Mouse (Mus musculus): ENCODE measurements around the gene Ssrp1. TPM values are rescaled to one million over a fixed set of nuclear protein-coding genes. Genes with fewer than 3 reads are reported as not detected.

The Ssrp1 gene
- total RNA-seq, 2 experiments from 2014 or later, result 66.9 to 227 TPM

GRCm38 (mm10) chr2:85034169-85034568 is 2.9 kb upstream of the Ssrp1 start:
- ATAC-seq (ENCODE audit: poor library complexity, severe bottlenecking), result peak; percentile 36

- peak; percentile 1; the same call in 1 of the 2 replicates for ATAC-seq (ENCODE audit: poor library complexity, severe bottlenecking)
Measured at GRCm38 (mm10) chr2:85036507-85037046, 457 bp upstream of the Ssrp1 start.

- ATAC-seq (ENCODE audit: poor library complexity, severe bottlenecking), result no peak
Measured at GRCm38 (mm10) chr2:85038336-85038735, 1.3 kb downstream of the Ssrp1 start.

- no peak for ATAC-seq (ENCODE audit: poor library complexity, severe bottlenecking)
Measured at GRCm38 (mm10) chr2:85043623-85044022, 6.6 kb downstream of the Ssrp1 start.

- ATAC-seq (ENCODE audit: poor library complexity, severe bottlenecking), result no peak
Measured at GRCm38 (mm10) chr2:85046222-85046621, 9.2 kb downstream of the Ssrp1 start.

GRCm38 (mm10) chr2:85047081-85047480 is 10.0 kb downstream of the Ssrp1 start:
- no peak for ATAC-seq (ENCODE audit: poor library complexity, severe bottlenecking)

GRCm38 (mm10) chr2:85047596-85048167 is 10.6 kb downstream of the Ssrp1 start, which contains the start of gene Tnks1bp1:
Gene Tnks1bp1 (plus strand): TSS chr2:85048022.
- ATAC-seq (ENCODE audit: poor library complexity, severe bottlenecking), result peak; percentile 90

- peak; percentile 24 for ATAC-seq (ENCODE audit: poor library complexity, severe bottlenecking)
Measured at GRCm38 (mm10) chr2:85048168-85048751, 11.2 kb downstream of the Ssrp1 start.

- ATAC-seq (ENCODE audit: poor library complexity, severe bottlenecking), result no peak
Measured at GRCm38 (mm10) chr2:85049277-85049676, 12.2 kb downstream of the Ssrp1 start.

- ATAC-seq (ENCODE audit: poor library complexity, severe bottlenecking), result no peak
Measured at GRCm38 (mm10) chr2:85050001-85050634, 13.1 kb downstream of the Ssrp1 start.

GRCm38 (mm10) chr2:85050746-85051145 is 13.7 kb downstream of the Ssrp1 start:
- ATAC-seq (ENCODE audit: poor library complexity, severe bottlenecking), result no peak

GRCm38 (mm10) chr2:85053192-85053816 is 16.3 kb downstream of the Ssrp1 start:
- ATAC-seq (ENCODE audit: poor library complexity, severe bottlenecking), result no peak

GRCm38 (mm10) chr2:85056711-85057110 is 19.7 kb downstream of the Ssrp1 start:
- ATAC-seq (ENCODE audit: poor library complexity, severe bottlenecking), result no peak

- no peak for ATAC-seq (ENCODE audit: poor library complexity, severe bottlenecking)
Measured at GRCm38 (mm10) chr2:85059677-85060076, 22.6 kb downstream of the Ssrp1 start.

- ATAC-seq (ENCODE audit: poor library complexity, severe bottlenecking), result peak; percentile 72
Measured at GRCm38 (mm10) chr2:85060591-85061060, 23.6 kb downstream of the Ssrp1 start.

GRCm38 (mm10) chr2:85061107-85061541 is 24.1 kb downstream of the Ssrp1 start:
- ATAC-seq (ENCODE audit: poor library complexity, severe bottlenecking), result no peak

GRCm38 (mm10) chr2:85065141-85065875 is 28.3 kb downstream of the Ssrp1 start:
- no peak for ATAC-seq (ENCODE audit: poor library complexity, severe bottlenecking)

GRCm38 (mm10) chr2:85066937-85067336 is 29.9 kb downstream of the Ssrp1 start:
- no peak for ATAC-seq (ENCODE audit: poor library complexity, severe bottlenecking)

GRCm38 (mm10) chr2:85067903-85068625 is 31.0 kb downstream of the Ssrp1 start:
- ATAC-seq (ENCODE audit: poor library complexity, severe bottlenecking), result no peak

GRCm38 (mm10) chr2:85068626-85069025 is 31.6 kb downstream of the Ssrp1 start:
- no peak for ATAC-seq (ENCODE audit: poor library complexity, severe bottlenecking)
